Mouse (Mus musculus): Measurements from ENCODE around the gene Wwox. TPM values are rescaled to one million over a fixed set of nuclear protein-coding genes. Genes with fewer than 3 reads are reported as not detected.

Wwox gene
- polyA plus RNA-seq, 1 experiment from 2014 or later, result 11.0 TPM

- Histone ChIP-seq H3K27me3 (replicated peaks; ENCODE audit: control insufficient read depth, insufficient read depth, low read length) (no peaks in the 10 kb centered on the region), H3K4me1 (ENCODE audit: control insufficient read depth, insufficient read depth, low read length) (no peaks in the 10 kb centered on the region), H3K4me2 (ENCODE audit: low read depth, low read length) (no peak overlapping the region), H3K9me3 (ENCODE audit: control insufficient read depth, low read length) (no peaks in the 10 kb centered on the region), H3K9ac (ENCODE audit: low read depth, low read length) (no peak overlapping the region), H3K4me3 (ENCODE audit: low read depth, low read length) (no peak overlapping the region), H3K27ac (replicated peaks; ENCODE audit: low read depth, low read length) (no peak overlapping the region), H3K36me3 (ENCODE audit: control insufficient read depth, insufficient read depth, low read length) (no peaks in the 10 kb centered on the region)
- WGBS, result 89% methylated on average over 7 of the region's 7 CpGs
- DNase-seq (ENCODE audit: low spot score), result no peak
- no peak for ATAC-seq (ENCODE audit: low read depth)
Observed at GRCm38 (mm10) chr8:114789616-114790015, 350.2 kb downstream of the Wwox start.

GRCm38 (mm10) chr8:114790754-114791153 is 351.3 kb downstream of the Wwox start:
- Histone ChIP-seq H3K27ac (replicated peaks; ENCODE audit: low read depth, low read length) (no peak overlapping the region), H3K9me3 (ENCODE audit: control insufficient read depth, low read length) (no peaks in the 10 kb centered on the region), H3K9ac (ENCODE audit: low read depth, low read length) (no peak overlapping the region), H3K4me2 (ENCODE audit: low read depth, low read length) (no peak overlapping the region), H3K36me3 (ENCODE audit: control insufficient read depth, insufficient read depth, low read length) (no peaks in the 10 kb centered on the region), H3K4me1 (ENCODE audit: control insufficient read depth, insufficient read depth, low read length) (no peaks in the 10 kb centered on the region), H3K4me3 (ENCODE audit: low read depth, low read length) (no peak overlapping the region), H3K27me3 (replicated peaks; ENCODE audit: control insufficient read depth, insufficient read depth, low read length) (no peaks in the 10 kb centered on the region)
- DNase-seq (ENCODE audit: low spot score) (no peak), ATAC-seq (ENCODE audit: low read depth) (no peak)
- WGBS, result 77% methylated on average over 7 of the region's 7 CpGs

GRCm38 (mm10) chr8:114793682-114794081 is 354.2 kb downstream of the Wwox start:
- no peak overlapping the region for H3K4me2 ChIP-seq (ENCODE audit: low read depth, low read length)
- ATAC-seq (ENCODE audit: low read depth), result no peak
- H3K4me1 ChIP-seq (ENCODE audit: control insufficient read depth, insufficient read depth, low read length), result no peaks in the 10 kb centered on the region
- H3K4me3 ChIP-seq (ENCODE audit: low read depth, low read length), result no peak overlapping the region
- no peak overlapping the region for H3K9ac ChIP-seq (ENCODE audit: low read depth, low read length)
- DNase-seq (ENCODE audit: low spot score), result no peak
- H3K9me3 ChIP-seq (ENCODE audit: control insufficient read depth, low read length), result no peaks in the 10 kb centered on the region
- no peaks in the 10 kb centered on the region for H3K27me3 ChIP-seq (replicated peaks; ENCODE audit: control insufficient read depth, insufficient read depth, low read length)
- no peaks in the 10 kb centered on the region for H3K36me3 ChIP-seq (ENCODE audit: control insufficient read depth, insufficient read depth, low read length)
- no peak overlapping the region for H3K27ac ChIP-seq (replicated peaks; ENCODE audit: low read depth, low read length)
- WGBS, result 83% methylated on average over 9 of the region's 9 CpGs

DNA sequence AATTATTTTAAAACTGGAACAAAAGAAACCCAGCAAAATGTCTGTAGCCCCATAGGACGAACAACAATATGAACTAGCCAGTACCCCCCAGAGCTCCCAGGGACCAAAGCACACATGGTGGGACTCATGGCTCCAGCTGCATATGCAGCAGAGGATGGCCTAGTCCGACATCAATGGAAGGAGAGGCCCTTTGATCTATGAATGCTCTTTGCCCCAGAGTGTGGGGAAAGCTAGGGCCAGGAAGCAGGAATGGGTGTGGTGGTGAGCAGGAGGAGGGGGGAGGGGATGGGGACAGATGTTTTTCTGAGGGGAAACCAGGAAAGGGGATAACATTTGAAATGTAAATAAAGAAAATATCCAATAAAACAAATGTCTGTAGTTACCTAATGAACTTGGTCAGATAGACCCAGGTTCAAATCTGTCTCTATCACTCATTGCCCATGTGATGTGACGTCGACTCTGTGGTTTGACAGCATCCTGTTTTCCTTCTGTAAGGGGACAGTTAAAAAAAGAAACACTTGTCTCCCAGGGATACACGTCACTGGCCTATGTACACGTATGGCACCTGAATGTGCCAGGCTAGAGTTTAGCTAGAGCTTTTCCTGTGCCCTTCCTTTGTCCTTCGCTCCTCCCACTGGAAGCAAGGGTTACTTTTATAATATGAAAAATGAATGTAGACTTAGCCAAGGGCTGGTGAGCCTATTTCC is 362.1 kb downstream of the Wwox start:
- Histone ChIP-seq H3K27me3 (replicated peaks; ENCODE audit: control insufficient read depth, insufficient read depth, low read length) (no peaks in the 10 kb centered on the region), H3K4me3 (ENCODE audit: low read depth, low read length) (no peak overlapping the region), H3K4me2 (ENCODE audit: low read depth, low read length) (no peak overlapping the region), H3K9me3 (ENCODE audit: control insufficient read depth, low read length) (no peaks in the 10 kb centered on the region), H3K36me3 (ENCODE audit: control insufficient read depth, insufficient read depth, low read length) (no peaks in the 10 kb centered on the region), H3K9ac (ENCODE audit: low read depth, low read length) (no peak overlapping the region), H3K27ac (replicated peaks; ENCODE audit: low read depth, low read length) (no peak overlapping the region), H3K4me1 (ENCODE audit: control insufficient read depth, insufficient read depth, low read length) (no peaks in the 10 kb centered on the region)
- ATAC-seq (ENCODE audit: low read depth) (no peak), DNase-seq (ENCODE audit: low spot score) (no peak)
- 70% methylated on average over 7 of the region's 7 CpGs for WGBS

GRCm38 (mm10) chr8:114803113-114803512 is 363.7 kb downstream of the Wwox start:
- no peak overlapping the region for H3K4me2 ChIP-seq (ENCODE audit: low read depth, low read length)
- DNase-seq (ENCODE audit: low spot score) (no peak), ATAC-seq (ENCODE audit: low read depth) (no peak)
- 63% methylated on average over 5 of the region's 5 CpGs for WGBS
- H3K27ac ChIP-seq (replicated peaks; ENCODE audit: low read depth, low read length), result no peak overlapping the region
- no peak overlapping the region for H3K9ac ChIP-seq (ENCODE audit: low read depth, low read length)
- no peaks in the 10 kb centered on the region for H3K27me3 ChIP-seq (replicated peaks; ENCODE audit: control insufficient read depth, insufficient read depth, low read length)
- no peaks in the 10 kb centered on the region for H3K9me3 ChIP-seq (ENCODE audit: control insufficient read depth, low read length)
- H3K4me3 ChIP-seq (ENCODE audit: low read depth, low read length), result no peak overlapping the region
- no peaks in the 10 kb centered on the region for H3K36me3 ChIP-seq (ENCODE audit: control insufficient read depth, insufficient read depth, low read length)
- no peaks in the 10 kb centered on the region for H3K4me1 ChIP-seq (ENCODE audit: control insufficient read depth, insufficient read depth, low read length)

GRCm38 (mm10) chr8:114806826-114807420 is 367.5 kb downstream of the Wwox start:
- H3K4me1 ChIP-seq (ENCODE audit: control insufficient read depth, insufficient read depth, low read length), result no peaks in the 10 kb centered on the region
- no peak overlapping the region for H3K9ac ChIP-seq (ENCODE audit: low read depth, low read length)
- H3K36me3 ChIP-seq (ENCODE audit: control insufficient read depth, insufficient read depth, low read length), result no peaks in the 10 kb centered on the region
- no peak overlapping the region for H3K27ac ChIP-seq (replicated peaks; ENCODE audit: low read depth, low read length)
- 87% methylated on average over 9 of the region's 9 CpGs for WGBS
- H3K4me2 ChIP-seq (ENCODE audit: low read depth, low read length), result no peak overlapping the region
- H3K9me3 ChIP-seq (ENCODE audit: control insufficient read depth, low read length), result no peaks in the 10 kb centered on the region
- DNase-seq (ENCODE audit: low spot score) (no peak), ATAC-seq (ENCODE audit: low read depth) (no peak)
- H3K27me3 ChIP-seq (replicated peaks; ENCODE audit: control insufficient read depth, insufficient read depth, low read length), result no peaks in the 10 kb centered on the region
- no peak overlapping the region for H3K4me3 ChIP-seq (ENCODE audit: low read depth, low read length)

DNA sequence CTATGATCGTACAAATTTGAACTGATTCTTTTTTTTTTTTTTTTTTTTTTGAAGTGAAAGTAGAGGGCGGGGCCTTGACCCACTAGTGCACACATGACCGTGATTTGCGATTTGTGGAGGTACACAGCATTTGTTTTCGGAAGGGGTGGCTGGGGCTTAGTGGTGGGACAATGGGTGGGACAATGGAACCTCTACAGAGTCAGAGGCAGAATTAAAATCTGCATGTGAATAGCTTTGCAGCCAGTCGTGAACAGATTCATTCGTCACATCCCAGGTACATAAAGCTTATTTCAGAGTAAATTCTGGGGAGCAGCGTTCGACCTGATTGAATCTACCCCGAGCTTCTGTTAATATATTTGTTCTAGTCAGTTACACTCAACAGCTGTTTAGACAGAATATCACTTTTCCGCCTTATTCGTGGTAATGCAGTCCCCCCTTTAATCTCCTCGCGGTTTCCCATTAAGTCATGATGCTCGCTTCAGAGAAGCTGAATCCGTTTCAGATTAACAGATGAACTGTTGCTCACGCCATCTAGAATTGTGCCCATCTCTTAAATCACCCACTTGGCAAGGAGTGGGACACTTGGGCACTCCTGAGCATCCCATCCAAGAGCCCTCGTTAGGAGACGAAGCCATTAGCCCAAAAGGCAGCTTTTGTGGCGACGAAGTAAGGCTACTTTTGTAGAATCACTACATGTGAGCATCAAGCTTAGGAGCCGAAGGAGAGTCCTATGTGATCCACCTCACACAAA is 368.4 kb downstream of the Wwox start:
- Histone ChIP-seq H3K27ac (replicated peaks; ENCODE audit: low read depth, low read length) (no peak overlapping the region), H3K27me3 (replicated peaks; ENCODE audit: control insufficient read depth, insufficient read depth, low read length) (no peaks in the 10 kb centered on the region), H3K4me1 (ENCODE audit: control insufficient read depth, insufficient read depth, low read length) (no peaks in the 10 kb centered on the region), H3K36me3 (ENCODE audit: control insufficient read depth, insufficient read depth, low read length) (no peaks in the 10 kb centered on the region), H3K4me3 (ENCODE audit: low read depth, low read length) (no peak overlapping the region), H3K9ac (ENCODE audit: low read depth, low read length) (no peak overlapping the region), H3K9me3 (ENCODE audit: control insufficient read depth, low read length) (no peaks in the 10 kb centered on the region), H3K4me2 (ENCODE audit: low read depth, low read length) (no peak overlapping the region)
- DNase-seq (ENCODE audit: low spot score), result no peak
- ATAC-seq (ENCODE audit: low read depth), result 0 out of 2 replicates have a peak, but pooled peaks have one; percentile 18
- WGBS, result 83% methylated on average over 22 of the region's 22 CpGs

- H3K9ac ChIP-seq (ENCODE audit: low read depth, low read length), result no peak overlapping the region
- H3K9me3 ChIP-seq (ENCODE audit: control insufficient read depth, low read length), result no peaks in the 10 kb centered on the region
- ATAC-seq (ENCODE audit: low read depth) (no peak), DNase-seq (ENCODE audit: low spot score) (no peak)
- H3K4me2 ChIP-seq (ENCODE audit: low read depth, low read length), result no peak overlapping the region
- no peaks in the 10 kb centered on the region for H3K36me3 ChIP-seq (ENCODE audit: control insufficient read depth, insufficient read depth, low read length)
- H3K27me3 ChIP-seq (replicated peaks; ENCODE audit: control insufficient read depth, insufficient read depth, low read length), result no peaks in the 10 kb centered on the region
- WGBS, result 89% methylated on average over 5 of the region's 5 CpGs
- no peak overlapping the region for H3K27ac ChIP-seq (replicated peaks; ENCODE audit: low read depth, low read length)
- no peaks in the 10 kb centered on the region for H3K4me1 ChIP-seq (ENCODE audit: control insufficient read depth, insufficient read depth, low read length)
- no peak overlapping the region for H3K4me3 ChIP-seq (ENCODE audit: low read depth, low read length)
Observed at GRCm38 (mm10) chr8:114810470-114810869, 371.0 kb downstream of the Wwox start.
